Mouse (Mus musculus) frontal cortex, postnatal 14 days (tissue): ENCODE measurements around the gene Cacna1a.

ENCODE experiments used
- DNase-seq, 2 experiments: peaks; one replicate each; pipeline ENCODE4 v3.0.0; 2022; ENCODE audit warnings: low spot score in 2 of 2

Cacna1a gene

GRCm38 (mm10) chr8:84388275-84388674 lies at the start of gene Cacna1a:
TSS of gene Cacna1a (plus strand) at chr8:84388440.
- no peak for DNase-seq

DNA sequence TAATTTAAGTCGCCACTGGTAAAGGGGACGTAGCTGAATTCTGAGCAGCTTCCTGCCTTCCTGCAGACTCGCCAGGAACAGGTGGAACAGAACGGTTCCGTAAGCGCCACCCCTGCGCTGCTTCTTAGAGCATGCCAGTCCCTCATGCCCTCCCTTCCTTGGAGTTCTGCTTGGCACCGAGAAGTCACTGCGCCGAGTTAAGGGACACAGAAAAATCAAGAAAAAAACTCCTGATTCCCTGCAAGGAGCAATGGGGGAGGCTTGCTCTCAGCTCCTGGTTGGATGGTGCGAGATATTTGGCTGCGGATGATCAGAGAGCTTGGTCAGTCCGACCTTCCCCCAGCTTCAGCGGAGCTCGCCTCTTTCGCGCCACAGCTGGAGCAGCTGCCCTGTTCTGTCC lies 49.7 kb upstream of the Cacna1a start:
- no peak for DNase-seq

DNA sequence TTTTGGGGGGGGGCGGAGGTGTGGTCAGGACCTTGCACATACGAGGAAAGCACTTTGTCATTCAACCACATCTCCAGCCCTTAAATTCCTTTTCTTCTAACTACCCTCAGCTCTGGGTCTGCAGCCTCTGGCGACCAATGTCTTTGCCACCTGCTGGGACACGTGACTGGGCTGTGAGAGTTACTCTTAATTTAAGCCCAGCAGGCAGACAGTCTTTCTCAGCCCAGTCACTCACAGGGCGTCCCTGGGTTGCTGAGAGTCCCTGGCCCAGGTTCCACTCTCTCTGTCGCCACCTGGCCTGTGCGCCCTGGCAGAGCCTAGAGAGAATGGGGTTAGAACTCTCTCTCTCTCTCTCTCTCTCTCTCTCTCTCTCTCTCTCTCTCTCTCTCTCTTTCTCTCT lies 48.9 kb upstream of the Cacna1a start:
- DNase-seq = no peak

DNA sequence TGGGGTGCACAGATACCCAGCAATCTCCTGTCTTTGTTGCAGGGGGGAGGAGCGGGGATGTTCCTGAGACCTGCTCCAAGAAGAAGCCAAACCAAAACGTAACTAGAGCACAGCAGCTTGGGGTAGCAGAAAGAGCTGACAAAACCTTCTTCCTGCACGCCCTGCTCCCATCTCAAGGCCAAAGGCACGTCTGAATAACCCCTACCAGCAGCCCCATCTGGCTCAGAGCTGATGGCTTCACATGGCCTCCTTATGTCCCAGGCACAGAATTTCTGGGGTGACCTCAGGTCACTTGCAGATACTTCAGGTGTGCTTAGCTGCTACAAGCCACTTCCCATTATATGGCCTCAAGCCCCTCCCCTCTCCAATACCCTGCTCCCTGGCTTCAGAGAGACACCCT lies 48.4 kb upstream of the Cacna1a start:
- no peak for DNase-seq

- DNase-seq = no peak
These were observed 47.6 kb upstream of the Cacna1a start for GRCm38 (mm10) chr8:84340671-84341070.

DNA sequence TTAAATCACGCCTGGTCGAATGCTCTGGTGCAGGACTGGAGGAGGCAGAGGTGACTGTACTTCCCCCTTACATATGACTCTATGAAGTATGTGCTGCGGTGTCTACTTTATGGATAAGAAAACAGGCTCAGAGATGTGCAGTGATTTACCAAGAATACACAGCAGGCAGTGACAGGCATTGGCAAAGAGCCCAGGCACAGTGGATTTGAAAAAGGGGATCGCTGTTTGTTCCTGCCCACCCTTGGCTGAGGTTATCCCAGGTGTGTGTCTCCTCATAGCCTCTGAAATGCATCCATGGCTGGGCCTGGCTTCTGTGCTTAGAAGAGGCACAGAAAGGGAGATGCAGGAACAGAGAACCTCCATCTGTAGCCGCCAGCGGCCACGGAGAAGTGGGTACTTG lies 42.7 kb upstream of the Cacna1a start:
- DNase-seq = no peak

DNA sequence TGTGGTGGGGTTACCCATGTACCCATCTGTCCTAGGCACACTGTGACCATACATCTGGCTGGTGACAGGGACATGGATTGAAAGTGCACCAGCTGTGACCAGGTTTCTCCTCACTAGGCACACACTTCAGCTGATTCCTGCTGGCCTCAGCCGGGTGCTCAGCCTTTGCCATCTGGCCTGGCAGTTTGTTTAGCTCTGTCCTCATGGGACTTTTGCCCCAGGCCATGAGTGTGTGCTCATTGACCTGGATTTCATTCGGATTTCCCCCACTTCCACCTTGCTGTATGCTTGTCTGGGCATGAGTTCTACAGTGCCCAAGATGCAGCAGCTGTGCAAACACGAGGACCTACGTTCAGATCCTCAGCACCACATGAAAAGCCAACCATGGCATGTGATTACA lies 41.8 kb upstream of the Cacna1a start:
- DNase-seq = no peak

- no peak for DNase-seq
These were observed 38.7 kb upstream of the Cacna1a start for GRCm38 (mm10) chr8:84349526-84349925.

DNA sequence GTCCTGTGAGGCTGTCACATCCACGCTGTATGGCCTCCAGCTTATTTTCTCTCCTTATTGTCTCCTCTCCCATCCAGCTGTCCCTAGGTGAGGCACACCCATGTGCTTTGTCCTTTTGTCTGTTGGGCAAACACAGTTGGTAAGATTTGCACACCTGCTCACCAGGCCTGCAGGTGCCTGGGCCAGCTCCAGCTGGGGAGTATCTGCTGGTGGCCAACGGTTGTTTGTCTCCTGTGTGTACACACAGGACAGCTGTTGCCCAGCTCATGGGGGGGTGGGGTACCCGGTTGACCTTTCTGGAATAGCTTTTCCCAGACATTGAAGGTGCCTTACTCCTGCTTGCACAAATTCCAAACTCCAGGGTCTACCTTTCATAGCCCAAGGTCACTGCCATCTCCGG lies 37.3 kb upstream of the Cacna1a start:
- no peak for DNase-seq

DNA sequence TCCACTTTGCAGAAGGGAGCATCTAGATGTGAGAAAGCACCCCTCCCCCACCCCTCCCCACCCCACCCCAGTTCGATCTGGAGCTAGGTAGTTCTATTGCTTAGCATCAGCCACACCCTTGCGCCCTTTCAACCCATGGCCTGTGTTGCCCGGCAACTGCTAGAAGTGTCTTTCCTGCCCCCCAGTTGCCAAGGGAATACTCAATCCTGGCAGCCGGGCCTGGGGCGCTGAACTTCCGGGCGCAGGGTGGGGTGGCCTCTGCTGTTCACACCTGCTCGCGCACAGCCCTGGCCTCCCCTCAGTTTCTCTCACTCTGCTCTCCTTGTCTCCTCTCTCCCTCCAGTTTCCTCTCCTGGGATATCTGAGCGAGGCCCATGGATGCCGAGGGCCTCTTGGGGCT lies 31.8 kb upstream of the Cacna1a start:
- no peak for DNase-seq

DNA sequence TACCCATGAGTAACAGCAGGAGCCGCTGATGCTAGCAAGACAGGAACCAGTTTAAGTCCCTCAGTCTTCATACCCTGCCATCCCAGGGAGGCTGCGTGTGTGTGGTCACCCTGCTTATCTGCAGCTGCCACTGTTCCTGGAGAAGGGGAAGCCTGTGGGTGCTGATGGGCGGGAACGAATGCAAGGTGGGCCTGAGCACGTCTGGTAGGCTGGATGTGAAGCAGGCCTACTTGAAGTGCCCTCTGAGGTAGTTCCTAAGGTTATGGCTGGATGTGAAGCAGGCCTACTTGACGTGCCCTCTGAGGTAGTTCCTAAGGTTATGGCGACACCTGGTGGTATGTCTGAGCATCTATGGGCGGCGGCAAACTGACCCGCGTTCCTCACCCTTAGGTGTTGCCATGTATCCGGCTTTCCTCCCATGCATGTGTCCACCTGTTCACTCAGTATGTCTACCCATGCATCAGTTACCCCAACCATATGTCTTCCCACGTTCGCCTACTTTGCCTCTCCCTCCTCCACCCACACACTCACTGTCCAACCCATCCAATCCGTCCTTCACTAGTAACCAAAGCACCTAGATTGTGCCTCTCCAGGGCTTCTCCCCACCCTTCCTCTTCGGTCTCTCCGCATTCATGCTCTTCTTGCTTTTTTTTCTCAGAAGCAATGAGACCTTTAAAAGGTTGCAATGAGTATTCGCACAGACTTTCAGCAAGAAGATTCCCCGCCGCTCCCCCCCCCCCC lies 30.4 kb upstream of the Cacna1a start:
- peak; percentile 54 to 65 for DNase-seq

GRCm38 (mm10) chr8:84363428-84364134 lies 24.7 kb upstream of the Cacna1a start:
- DNase-seq = peak; percentile 51 to 78

- no peak for DNase-seq
These were observed 23.0 kb upstream of the Cacna1a start for GRCm38 (mm10) chr8:84365197-84365596.

DNA sequence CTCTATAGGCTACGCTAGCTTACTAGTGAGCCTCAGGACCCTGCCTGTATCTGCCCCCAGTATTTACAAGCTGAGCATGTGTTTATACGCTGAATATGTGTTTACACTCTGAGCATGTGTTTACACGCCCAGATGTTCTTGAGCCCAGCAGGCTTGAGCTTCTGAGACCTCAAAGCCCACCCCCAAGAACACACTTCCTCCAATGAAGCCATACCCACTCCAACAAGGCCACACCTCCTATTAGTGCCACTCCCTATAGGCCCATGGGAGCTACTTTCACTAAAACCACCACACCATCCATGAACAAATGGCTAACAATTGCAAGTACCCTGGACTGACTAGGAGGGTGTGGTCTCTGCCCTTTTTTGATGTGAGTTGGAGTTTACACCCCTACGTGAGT lies 17.3 kb upstream of the Cacna1a start:
- DNase-seq = no peak

- DNase-seq = no peak
These were observed 13.2 kb upstream of the Cacna1a start for GRCm38 (mm10) chr8:84375038-84375437.

DNA sequence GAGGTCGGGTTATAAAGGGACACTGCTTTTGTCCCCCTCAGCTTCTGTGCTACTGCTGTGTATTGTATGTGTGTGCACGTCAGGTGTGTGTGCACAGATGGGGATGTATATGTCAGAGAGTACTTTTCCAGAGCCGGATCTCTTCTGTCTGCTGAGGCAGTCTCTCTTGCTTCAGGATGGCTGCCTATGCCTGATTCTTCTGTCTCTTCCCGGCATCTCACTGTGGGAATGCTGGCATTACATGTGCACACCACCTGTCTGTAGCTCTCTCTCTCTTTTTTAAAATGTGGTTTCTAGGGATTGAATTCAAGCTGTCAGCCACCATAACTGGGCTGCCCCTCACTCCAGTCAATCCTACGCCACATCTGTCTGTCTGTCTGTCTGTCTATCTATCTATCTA lies 12.4 kb upstream of the Cacna1a start:
- DNase-seq = no peak

- DNase-seq = no peak
These were observed 11.7 kb upstream of the Cacna1a start for GRCm38 (mm10) chr8:84376564-84376963.

DNA sequence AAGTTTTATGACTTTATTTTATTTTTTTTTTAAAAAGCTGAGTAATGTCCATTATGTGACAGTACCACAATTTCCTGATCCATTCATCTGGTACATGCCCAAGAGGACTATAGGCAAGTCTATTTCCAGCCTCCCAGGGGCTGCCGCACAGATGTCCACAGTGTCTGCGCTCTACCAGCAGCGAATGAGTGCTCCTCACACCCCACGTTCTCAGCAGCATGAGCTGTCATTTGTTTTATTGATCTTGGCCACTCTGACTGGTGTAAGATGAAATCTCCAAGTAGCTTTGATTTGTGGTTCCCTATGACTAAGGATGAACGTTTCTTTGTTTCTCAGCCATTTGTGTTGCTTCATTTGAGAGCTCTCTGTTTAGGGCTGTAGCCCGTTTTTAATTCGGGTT lies 6.6 kb upstream of the Cacna1a start:
- DNase-seq = no peak

GRCm38 (mm10) chr8:84388773-84389172 lies 533 bp downstream of the Cacna1a start:
- no peak for DNase-seq

DNA sequence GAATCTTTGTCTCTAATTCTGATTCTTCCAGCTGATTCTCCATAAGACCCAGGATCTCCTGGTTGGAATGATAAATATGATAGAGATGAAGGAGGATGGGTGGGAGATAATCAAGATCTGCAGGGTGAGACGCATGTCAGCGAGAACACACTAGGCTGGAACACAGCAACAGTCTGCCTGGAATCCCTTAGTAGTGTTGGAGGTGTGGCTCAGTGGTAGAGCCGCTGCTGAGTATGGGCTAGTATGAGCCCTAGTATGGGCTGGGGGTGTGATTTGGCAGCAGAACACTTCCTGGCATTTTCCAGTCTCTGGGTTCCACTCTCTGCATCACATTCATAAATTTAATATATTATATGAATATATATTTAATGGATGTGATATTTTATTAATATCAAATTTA lies 933 bp downstream of the Cacna1a start:
- no peak for DNase-seq

GRCm38 (mm10) chr8:84391611-84392010 lies 3.4 kb downstream of the Cacna1a start:
- no peak for DNase-seq

GRCm38 (mm10) chr8:84395751-84396457 lies 7.7 kb downstream of the Cacna1a start:
- no peak for DNase-seq
